Mouse (Mus musculus): ENCODE results near the gene Fam171a2.
"Not testable (repeated sequence)": the region's sequence is repeated elsewhere in the genome, so short reads cannot be mapped to it uniquely, and the experiment has no call there.

- not testable (repeated sequence) for TF ChIP-seq EP300, CTCF (IDR thresholded peaks at IDR 0.05; ENCODE audit: low read depth)
Observed at GRCm38 (mm10) chr11:102410345-102410744, 37.1 kb downstream of the Fam171a2 start.

Data from liver, embryonic 14.5 days (tissue).